Mouse (Mus musculus) gastrocnemius, postnatal 25 days (tissue): ENCODE measurements around the gene Skiv2l. TPM values are rescaled to one million over a fixed set of nuclear protein-coding genes. Genes with fewer than 3 reads are reported as not detected.

Experiments used
- DNase-seq: peaks from one replicate; pipeline ENCODE4 v3.0.0; 2022
- long read RNA-seq, 2 experiments: library from polyadenylated mRNA; stranded (forward); transcript quantifications; one replicate each; pipeline ENCODE4 v2.0.0; 2021
- total RNA-seq, 2 experiments: library from RNA; stranded (reverse); gene quantifications; 1 replicate in 1 of 2; 2 replicates in 1 of 2; pipeline ENCODE4 v1.2.3; 2021

The Skiv2l gene
- 10 to 100 TPM; 18.0 to 18.9 TPM for total RNA-seq
- long read RNA-seq, experiment 1, partial matches to known transcripts = 8 of 14 reads
- long read RNA-seq, experiment 1, other reads (novel, unspliced or antisense) = 2 of 14 reads
- long read RNA-seq, experiment 2, transcript Skiv2l-201 (28 exons, 3,951 nt) = major isoform, 9 of 14 reads
- long read RNA-seq, experiment 2, partial matches to known transcripts = 4 of 14 reads
- long read RNA-seq, experiment 2, other reads (novel, unspliced or antisense) = 1 of 14 reads

DNA sequence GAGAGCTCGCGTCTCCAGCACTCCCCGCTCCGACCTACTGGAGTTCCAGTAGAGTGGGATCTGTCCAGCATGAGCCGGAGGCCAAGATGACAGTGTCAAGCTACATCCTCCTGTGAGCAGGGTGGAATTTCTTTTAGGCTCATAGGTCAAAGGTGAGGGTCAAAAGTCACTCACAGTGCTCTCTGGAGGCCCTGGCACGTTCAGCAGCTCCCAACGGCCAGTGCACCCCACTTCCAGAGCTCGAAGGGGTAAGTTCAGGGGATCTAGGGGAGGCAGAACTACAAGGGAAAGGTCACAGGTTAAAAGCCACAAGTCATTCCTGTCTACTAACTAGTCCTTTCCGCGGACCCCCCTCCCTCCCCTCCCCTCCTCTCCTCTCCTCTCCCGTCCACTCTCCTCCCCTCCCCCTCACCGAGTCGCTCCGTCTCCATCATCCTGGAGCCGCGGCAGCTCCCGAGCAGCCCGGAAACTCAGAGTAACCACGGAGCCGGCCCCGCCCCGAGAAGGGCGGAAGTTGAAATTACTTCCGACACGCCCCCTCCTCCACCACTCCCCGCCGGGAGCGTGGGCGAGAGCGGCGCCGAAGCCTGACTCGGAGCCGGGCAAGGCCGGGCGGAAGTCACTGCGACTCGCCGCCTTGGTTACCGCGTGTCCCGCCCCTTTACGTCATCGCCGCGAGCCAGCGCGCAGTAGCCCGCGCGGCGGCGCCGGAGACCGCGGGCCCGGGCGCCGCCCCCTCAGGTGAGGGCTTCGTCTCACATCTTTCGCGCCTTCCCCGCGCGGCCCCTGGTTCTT is at the start of gene Skiv2l, which contains the start of gene Nelfe:
TSS of gene Skiv2l (minus strand) at position 489 of the 795 bp plus-strand sequence.
TSS of gene Nelfe (plus strand) at position 670 of the 795 bp plus-strand sequence.
- DNase-seq = peak; percentile 97

DNA sequence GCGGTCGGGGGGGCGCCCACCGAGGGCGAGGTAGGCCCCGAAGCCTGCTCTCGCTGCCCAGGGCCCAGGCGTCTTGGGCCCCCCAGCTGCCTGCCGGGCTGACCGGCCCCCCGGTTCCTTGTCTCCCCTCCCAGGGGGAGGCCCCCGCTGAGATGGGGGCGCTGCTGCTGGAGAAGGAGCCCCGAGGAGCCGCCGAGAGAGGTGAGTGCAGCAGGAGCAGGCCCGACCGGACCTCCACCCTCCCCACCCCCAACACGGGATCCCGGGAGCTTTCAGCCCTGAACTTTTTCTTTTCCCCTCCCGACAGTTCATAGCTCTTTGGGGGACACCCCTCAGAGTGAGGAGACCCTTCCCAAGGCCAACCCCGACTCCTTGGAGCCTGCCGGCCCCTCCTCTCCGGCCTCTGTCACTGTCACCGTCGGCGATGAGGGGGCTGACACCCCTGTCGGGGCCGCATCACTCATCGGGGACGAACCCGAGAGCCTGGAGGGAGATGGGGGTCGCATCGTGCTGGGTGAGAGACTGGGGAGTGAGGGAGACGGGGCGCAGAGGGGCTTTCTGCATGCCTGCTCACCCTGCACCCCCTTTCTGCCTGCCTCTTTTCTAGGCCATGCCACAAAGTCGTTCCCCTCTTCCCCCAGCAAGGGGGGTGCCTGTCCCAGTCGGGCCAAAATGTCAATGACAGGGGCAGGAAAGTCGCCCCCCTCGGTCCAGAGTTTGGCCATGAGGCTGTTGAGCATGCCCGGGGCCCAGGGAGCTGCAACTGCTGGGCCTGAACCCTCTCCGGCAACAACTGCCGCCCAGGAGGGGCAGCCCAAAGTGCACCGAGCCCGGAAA is 49.3 kb upstream of the Skiv2l start:
- DNase-seq = peak; percentile 61

DNA sequence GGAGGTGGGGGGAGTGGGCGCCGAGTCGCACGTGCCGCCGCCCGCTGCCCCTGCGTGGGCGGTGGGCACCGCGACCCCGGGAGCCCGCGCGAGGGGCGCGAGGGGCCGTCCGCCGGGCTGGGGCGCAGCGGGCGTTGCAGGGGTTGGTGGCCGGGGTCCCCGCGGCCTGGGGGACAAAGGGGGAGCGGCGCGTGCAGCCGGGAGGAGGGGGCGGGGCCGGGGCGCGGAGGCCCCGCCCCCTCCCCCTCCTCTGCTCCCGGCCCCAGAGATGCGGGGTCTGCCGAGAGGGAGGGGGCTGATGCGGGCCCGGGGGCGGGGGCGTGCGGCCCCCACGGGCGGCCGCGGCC is 48.7 kb upstream of the Skiv2l start:
- DNase-seq = no peak

DNA sequence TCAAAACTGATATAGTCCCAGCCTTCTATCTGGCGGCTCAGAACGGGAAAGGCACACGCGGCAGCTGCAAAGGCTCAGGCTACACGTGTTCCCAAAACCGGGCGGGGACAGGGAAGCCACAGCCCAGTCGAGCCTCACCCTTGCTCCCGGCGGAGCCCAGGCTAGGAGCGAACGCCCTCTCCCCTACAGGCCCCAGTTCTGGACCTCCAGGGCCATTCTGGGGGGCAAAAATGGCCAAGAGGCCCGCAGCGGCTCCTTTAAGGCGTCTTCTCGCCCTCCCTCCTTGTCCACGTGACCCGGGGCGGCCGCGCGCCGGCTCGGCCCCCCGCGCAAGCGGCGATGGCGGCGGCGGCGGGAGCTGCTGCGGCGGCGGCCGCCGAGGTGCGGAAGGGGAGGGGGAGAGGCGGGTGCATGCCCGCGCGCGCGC is 48.2 kb upstream of the Skiv2l start, which contains the start of the genes C2 and Ehmt2:
TSS of gene C2 (minus strand) at position 106 of the 427 bp plus-strand sequence.
TSS of gene Ehmt2 (plus strand) at position 310 of the 427 bp plus-strand sequence.
- DNase-seq = peak; percentile 84

DNA sequence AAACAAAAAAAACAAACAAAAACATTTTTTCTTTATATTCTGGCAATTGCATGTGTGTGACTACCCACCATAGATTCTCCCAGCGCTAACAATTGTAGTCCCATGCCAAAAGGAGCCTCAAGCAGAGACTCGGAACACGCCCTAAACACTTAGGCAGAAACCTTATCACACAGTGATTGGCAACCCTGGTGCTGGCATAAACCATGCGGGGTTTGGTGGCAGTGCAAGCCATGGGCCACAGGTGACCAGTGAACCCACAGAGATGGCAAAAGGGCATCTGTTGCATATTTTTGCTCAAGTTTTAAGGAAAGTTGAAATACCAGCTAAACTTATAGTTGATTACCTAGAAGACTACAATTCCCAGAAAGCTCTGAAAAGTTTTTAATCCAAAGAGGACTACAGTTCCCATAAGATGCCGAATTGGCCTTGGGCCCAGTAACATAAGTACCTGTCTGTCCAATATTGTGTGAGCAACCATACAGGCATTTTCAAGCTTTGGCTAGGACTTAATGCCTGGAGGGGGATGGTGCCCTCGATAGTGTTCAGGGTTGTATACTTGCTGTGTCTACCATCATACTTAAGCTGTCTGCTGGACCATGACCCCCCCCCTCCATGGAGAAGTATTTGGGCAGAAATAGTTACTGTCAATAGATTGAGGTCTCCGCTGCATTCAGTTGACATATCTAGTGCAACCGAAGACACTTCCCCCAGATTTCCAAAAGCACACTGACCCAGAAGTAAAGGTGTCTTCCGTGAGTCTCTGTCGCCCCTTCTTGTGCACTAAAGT is 47.6 kb upstream of the Skiv2l start:
- DNase-seq = no peak

DNA sequence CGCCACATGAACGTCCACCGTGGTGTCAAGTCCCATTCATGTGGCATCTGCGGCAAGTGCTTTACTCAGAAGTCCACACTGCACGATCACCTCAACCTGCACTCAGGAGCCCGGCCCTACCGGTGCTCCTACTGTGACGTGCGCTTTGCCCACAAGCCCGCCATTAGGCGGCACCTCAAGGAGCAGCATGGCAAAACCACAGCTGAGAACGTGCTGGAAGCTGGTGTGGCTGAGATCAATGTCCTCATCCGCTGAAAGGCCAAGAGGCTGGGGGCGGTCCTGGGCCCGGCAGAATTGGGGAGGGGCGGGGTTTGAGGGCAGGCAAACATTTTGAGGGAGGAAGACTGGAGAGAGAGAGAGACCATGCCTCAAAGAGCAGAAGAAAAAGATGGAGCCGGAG is 46.4 kb upstream of the Skiv2l start:
- DNase-seq = no peak

DNA sequence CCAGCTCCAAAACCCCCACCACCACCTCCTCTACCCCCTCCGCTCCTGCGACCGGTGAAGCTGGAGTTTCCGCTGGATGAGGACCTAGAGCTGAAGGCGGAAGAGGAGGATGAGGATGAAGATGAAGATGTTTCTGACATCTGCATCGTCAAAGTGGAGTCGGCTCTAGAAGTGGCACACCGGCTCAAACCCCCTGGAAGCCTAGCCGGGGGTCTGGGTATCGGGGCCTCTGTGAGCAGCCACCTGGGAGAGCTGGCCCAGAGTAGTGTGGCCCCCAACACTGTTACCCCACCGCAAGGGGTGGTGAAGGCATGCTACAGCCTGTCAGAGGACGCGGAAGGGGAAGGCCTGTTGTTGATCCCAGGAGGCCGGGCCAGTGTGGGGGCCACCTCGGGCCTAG is 45.7 kb upstream of the Skiv2l start:
- no peak for DNase-seq

DNA sequence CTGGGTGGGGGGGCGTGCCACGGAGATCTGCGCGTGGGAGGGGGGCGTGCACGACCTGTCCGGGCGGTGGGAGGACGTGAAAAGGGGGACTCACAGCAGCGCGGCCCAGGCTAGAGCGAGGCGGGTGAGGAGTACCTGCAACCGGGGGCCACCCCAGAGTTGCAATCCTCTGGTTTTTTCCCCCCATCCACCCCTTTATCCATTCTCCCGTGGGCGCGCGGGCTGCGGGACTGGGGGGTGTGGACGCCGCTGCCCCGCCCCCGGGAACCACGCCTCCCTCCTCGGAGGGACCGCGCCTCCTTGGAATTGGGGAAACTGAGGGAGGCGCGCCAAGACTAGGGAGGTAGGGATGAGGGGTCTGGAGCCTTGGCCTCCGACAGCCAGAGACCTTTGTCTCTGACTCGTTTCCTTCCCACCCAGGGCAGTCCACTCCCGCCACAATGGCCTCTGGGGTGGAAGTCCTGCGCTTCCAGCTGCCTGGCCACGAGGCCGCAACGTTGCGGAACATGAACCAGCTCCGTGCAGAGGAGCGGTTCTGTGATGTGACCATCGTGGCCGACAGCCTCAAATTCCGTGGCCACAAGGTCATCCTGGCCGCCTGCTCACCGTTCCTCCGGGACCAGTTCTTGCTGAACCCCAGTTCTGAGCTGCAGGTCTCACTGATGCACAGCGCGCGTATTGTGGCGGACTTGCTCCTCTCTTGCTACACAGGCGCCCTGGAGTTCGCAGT is 45.0 kb upstream of the Skiv2l start:
- DNase-seq = peak; percentile 57

DNA sequence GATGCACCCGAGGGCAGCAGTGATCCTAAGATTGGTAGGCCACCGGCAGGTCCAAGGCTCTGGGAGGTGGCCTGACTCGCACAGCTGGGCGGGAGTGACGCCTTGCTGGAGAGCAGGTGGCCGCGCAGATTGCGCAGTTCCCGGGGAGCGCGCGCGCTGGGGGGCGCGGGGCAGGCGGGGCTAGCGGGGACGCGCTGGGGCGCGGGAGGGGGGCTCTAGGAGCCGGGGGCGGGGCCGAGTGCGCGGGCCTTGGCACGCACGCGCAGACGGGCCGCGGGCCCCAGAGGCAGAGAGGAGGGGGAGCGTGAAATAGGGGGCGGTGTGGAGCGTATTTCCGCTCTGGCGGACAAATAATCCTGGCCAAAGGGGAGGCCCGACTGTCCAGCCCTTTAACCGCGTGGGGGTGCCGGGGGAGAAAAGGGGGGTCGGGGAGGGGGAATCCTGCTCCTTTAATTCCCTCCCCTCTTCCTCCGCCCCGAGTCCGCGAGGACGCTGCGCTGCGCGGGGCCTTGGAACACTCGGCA is 44.1 kb upstream of the Skiv2l start:
- DNase-seq = peak; percentile 94

DNA sequence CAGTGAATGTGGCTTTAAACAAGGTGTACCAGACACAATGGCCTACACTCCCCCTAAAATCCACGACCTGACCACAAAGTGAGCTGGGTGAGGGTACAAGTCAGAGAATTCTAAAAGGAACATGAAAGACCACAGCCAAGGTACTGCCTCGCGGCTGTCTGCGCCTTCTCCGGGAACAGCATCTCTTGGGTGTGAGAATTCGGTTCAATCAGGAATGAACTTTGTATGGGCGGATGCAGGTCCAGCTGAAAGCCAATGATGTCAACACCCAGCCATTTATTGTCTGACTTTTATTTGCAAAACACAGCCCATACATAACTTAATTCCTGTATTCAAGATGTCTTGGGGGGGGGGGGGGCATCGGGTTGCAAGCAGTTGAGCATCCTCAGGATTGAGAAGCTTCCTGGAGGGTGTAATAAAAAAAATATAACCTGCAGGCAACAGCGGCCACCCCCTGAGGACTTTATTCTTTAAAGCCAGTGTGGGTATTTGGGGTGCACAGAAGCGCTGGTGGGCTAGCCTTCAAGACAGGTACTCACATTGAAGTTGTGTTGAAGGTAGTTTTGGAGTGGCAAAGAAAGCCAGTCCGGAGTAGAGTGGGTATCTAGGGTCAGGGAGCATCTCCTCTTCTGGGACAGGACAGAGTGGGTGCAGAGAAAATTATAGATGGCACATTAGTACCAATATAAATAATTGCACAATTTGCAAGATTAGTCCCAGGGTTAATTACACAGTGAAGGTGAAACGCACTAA is 43.2 kb upstream of the Skiv2l start:
- DNase-seq = no peak

DNA sequence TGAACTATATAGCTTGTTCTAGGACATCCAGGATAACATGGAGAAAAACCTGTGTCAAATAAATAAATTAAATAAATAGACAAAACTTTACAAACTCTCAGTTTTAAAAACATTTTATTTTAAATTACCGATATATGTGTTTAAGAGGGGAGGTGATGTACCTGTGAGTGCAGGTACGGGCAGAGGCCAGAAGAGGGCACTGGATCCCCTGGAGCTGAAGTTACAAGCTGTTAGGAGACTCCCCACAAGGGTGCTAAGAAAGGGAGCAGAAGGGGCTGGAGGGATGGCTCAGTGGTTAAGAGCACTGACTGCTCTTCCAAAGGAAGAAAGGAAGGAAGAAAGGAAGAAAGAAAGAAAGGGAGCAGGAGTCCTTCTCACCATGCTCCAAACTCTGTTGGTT is 41.4 kb upstream of the Skiv2l start:
- no peak for DNase-seq

DNA sequence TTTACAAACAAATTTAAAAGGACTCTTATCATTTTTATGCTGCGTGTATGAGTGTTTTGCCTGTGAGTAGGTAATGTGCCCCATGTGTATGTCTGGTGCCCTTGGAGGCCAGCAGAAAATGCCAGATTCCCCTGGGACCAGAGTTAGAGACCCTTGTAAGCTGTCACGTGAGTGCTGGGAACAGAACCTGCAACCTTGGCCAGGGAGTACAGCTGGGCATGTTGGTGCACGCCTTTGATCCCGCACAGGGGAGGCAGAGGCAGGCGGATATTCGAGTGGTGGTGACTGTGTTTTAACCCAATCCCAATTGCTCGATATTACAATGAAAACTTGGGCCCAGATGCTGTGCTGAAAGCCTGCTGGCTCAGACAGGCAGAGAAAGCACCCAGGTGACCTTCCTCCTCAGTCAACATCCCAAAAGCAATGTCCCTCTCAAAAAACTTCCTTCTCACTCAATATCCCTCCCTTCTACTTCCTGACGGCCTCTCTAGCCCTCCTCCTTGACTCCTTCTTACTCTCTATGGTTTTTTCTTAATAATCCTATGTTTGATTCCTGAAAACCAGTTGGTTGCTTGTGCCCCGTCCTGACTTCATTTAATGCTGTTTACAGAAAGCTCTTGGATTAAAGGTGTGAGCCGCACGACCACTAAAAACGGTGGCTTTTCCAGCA is 40.2 kb upstream of the Skiv2l start:
- DNase-seq = no peak

DNA sequence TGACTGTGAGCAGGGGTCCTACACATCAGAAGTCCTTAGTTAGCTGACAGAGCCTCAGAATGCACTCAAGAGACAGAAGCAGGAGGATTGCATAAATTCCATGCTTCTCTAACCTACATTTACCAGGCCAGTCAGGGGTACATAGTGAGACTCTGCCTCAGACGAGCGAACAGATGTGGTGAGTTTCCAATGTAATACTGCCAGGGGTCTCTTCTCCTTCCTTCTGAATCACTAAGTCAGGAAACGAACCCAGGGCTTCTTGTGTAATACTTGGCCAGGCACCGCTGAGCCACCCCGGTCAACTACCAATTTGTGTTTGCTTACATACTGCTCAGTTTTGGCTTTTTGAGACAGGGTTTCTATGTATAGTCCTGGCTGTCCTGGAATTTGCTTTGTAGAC is 37.9 kb upstream of the Skiv2l start:
- no peak for DNase-seq

DNA sequence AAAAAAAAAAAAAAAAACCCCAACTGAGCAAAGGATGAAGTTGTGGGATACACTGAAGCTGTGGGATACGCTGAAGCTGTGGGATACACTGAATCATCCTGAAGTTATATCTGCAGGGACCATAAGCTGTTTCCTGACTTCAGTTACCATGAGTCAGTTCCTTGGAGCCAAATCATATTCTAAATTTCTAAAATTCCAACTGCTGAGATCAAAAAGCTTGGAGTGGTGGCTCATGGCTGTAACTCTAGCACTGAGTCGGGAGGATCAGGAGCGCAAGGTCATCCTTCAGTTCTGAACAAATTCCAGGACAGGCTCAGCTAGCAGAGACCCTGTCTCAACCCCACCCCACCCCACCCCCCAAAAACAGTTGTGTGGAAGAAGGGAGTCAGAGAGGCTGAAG is 35.6 kb upstream of the Skiv2l start:
- no peak for DNase-seq

DNA sequence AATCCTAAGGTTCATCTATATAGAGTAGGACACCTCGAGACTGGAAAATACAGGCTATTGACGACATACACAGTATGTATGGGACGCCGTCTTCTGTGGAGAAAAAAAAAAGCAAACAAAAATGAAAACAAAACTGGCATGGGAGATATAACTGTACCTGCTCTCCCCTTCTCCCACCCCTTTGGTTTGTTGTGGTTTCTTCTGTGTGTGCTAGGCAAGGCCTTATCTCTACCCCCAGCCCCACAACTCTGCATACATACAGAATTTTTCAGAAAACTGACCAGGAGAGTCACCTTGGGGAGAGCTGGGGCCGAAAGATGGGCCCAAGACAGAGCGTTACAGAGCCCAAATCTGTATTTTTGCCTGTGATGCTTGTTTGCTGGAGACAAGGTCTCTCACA is 34.7 kb upstream of the Skiv2l start:
- no peak for DNase-seq

DNA sequence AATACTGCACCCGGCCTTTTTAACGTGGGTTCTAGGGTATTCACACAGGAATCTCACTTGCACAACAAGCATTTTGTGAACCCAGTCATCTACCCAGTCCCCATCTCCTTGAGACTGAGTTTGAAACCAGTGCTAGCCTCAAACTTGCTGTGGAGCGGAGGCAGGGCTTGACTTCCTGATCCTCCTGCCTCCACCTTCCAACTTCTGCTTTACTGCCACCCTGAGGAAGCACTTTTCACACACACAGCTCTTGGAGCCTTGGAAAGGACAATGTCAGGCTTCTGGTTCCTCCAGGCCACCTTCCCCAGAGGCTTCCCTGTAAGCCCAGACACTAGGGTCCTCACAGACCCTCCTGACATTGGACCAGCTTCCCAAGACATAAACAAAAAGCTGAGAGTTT is 33.3 kb upstream of the Skiv2l start:
- DNase-seq = no peak

DNA sequence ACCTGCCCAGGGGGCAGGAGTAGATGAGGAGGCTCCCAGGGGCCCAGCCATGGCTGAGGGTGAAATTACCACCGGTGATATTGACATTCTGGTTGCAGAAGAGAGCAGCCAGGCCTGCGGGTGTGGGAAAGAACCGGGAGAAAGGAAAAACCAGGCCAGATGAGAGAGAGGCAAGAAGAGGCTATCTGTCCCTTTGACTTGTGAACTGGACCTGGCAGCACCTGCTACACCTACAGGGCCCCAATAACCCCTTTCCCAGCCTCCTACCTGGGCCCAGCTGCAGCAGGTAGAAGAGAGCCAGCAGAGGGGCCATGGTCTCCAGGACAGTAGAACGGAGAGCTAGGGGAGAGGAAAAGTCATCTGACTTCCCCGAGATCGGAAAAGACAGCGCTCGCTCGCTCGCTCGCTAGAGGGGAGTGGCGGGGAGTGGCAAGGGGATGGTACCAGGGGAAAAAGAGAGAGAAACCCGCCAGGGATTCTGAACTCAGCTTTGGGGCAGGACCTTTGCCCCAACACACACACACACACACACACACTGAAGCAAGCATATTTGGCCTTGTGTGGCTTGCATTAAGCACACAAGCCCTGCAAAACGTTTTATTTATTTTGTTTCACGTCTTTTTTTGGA is 31.8 kb upstream of the Skiv2l start, which contains the start of gene Gm20547:
TSS of gene Gm20547 (minus strand) at position 360 of the 628 bp plus-strand sequence.
- DNase-seq = no peak

DNA sequence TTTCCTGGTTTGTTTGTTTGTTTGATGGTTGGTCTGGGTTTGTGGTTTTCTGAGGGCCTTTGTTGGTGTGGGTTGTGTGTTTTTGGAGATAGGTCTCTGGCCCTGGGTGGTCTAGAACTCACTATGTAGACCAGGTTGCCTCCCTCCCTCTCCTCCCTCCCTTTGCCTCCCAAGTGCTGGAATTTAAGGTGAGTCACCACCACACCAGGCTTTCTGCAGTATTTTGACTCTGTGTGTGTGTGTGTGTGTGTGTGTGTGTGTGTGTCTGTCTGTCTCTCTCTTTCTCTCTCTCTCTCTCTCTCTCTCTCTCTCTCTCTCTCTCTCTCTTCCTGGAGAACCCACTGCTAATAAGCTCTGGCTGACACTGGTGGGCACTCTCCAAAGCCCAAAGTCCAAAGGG is 31.2 kb upstream of the Skiv2l start:
- no peak for DNase-seq

DNA sequence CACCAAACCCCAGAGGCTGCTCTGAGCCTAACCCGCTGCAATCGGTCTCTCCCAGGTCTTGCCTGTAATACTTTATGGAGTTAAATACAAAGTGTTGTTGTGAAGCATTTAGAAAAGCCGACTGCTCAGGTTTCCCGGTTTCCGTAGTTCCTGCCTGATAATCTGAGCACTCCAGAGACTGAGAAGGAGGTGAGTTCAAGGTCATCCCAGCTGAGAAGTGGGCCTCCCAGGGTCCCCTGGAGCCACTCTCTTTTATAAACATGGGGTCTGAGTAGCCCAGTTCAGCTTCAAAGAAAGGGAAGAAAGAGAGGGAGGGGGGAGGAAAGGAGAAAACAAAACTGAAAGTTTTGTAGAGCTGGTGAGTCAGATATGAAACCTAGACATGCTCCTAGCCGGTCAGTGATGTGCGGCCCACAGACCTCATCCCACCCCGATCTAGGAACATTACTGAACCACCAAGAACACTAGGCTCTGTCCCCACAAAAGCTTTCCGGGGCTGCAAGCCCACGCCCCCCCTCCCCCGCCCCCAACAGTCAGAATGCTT is 29.4 kb upstream of the Skiv2l start, which contains the start of gene Zbtb12:
TSS of gene Zbtb12 (plus strand) at position 148 of the 544 bp plus-strand sequence.
- no peak for DNase-seq
